Mouse (Mus musculus) bone marrow macrophage, adult 2 months (primary cell): ENCODE data around the gene Rps6ka2.

ENCODE experiments used
- CTCF ChIP-seq: IDR thresholded peaks from 2 replicates; pipeline ENCODE4 v1.5.1; 2012; ENCODE audit warnings: low read depth, mild to moderate bottlenecking, low read length, moderate library complexity
- POLR2A ChIP-seq: IDR thresholded peaks from 2 replicates; pipeline ENCODE4 v1.6.1; 2012; ENCODE audit warnings: mild to moderate bottlenecking, low read depth, low read length, borderline replicate concordance

DNA sequence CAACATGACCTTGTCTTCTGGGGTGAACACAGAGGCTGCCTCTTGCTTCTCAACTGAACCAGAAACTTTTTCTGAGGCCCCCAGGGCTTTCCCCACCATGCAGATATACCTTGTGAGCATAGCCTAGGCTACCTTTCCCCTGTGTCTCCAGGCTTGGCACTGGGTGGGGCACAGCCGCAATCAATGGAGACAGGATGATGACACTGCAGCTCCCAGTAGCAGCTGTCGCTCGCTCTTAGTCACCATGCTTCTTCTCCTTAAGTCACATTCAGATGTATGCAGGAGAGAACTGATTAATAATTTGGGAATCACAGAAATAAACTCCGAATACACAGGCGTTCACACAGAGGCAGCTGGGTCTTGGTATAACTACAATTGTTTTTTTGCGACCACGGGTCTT is 4.4 kb upstream of the Rps6ka2 start:
- TF ChIP-seq CTCF: no peak
- TF ChIP-seq POLR2A: no peak
